Mouse (Mus musculus): ENCODE measurements around the gene Caly.

Gene Caly

GRCm38 (mm10) chr7:140036281-140037170 is 45.8 kb downstream of the Caly start, which contains the start of the genes Zfp511 and Tubgcp2:
Zfp511 (plus strand) TSS chr7:140036391.
Tubgcp2 (minus strand) TSS chr7:140036669.
- peak; percentile 97 for DNase-seq

- DNase-seq, result no peak
These were observed 46.9 kb downstream of the Caly start for GRCm38 (mm10) chr7:140035456-140035855.

- DNase-seq, result no peak
These were observed 49.0 kb downstream of the Caly start for GRCm38 (mm10) chr7:140033386-140033785.

GRCm38 (mm10) chr7:140032366-140032765 is 50.0 kb downstream of the Caly start:
- DNase-seq, result no peak

- no peak for DNase-seq
These were observed 50.6 kb downstream of the Caly start for GRCm38 (mm10) chr7:140031771-140032170.

Measured in lung, adult 18-20 months (tissue).